Comparison of ENCODE assay signal across 30 mouse cellular contexts in the genomic region with DNA sequence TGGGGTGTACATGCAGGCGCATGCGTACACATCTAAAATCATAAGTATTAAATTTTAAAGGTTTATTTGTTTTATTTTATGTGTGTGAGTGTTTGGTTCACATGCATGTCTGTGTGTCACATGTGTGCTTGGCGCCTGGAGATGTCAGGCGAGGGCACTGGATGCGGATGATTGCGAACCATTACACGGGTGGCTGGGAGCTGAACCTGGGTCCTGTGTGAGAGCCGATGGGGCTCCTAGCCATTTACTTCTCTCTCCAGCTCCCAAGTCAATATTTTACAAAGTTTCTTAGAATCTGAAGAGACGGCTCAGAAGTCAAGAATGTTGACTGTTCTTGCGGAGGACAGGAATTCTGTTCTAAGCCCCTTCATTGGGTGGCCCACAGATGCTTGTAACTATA.
"Had no signal": no experiment of that assay in that cellular context is flagged by ENCODE, and none has a peak within 500 bp of the region (broad histone marks: within the 10 kb centered on the region; RNA-seq: fewer than 3 reads in every experiment).

No protein-coding gene starts in this region.

- H3K4me3 ChIP-seq: limb, embryonic 12.5 days; limb, embryonic 15.5 days; liver, embryonic 12.5 days; liver, embryonic 13.5 days; liver, embryonic 15.5 days; lung, embryonic 15.5 days; megakaryocyte, embryonic 14.5 days; midbrain, embryonic 10.5 days; midbrain, embryonic 12.5 days; midbrain, embryonic 13.5 days; midbrain, embryonic 15.5 days; myocyte; neural tube, embryonic 12.5 days had no signal

- H3K27me3 ChIP-seq: limb, embryonic 12.5 days; limb, embryonic 15.5 days; liver, embryonic 12.5 days; liver, embryonic 13.5 days; liver, embryonic 15.5 days; lung, embryonic 15.5 days; megakaryocyte, embryonic 14.5 days; midbrain, embryonic 12.5 days; midbrain, embryonic 13.5 days; midbrain, embryonic 15.5 days; neural tube, embryonic 12.5 days had no signal

- H3K27ac ChIP-seq: limb, embryonic 15.5 days; liver, embryonic 12.5 days; liver, embryonic 13.5 days; liver, embryonic 14.5 days; liver, embryonic 15.5 days; lung, embryonic 15.5 days; macrophage; midbrain, embryonic 10.5 days; midbrain, embryonic 12.5 days; midbrain, embryonic 13.5 days; midbrain, embryonic 15.5 days; neural tube, embryonic 12.5 days had no signal

- H3K36me3 ChIP-seq: limb, embryonic 12.5 days; limb, embryonic 15.5 days; liver, embryonic 12.5 days; liver, embryonic 13.5 days; liver, embryonic 15.5 days; lung, embryonic 15.5 days; midbrain, embryonic 10.5 days; midbrain, embryonic 12.5 days; midbrain, embryonic 13.5 days; midbrain, embryonic 15.5 days; neural tube, embryonic 12.5 days had no signal

- DNase-seq: left cerebral cortex, postnatal 4 days; liver; liver, embryonic 13.5 days; liver, postnatal 0 days; lung, adult 18-20 months; lung, adult 2 months; lung, embryonic 14.5 days; lung, postnatal 10 days; lung, postnatal 14 days; lung, postnatal 36 days; lung, postnatal 4 days; midbrain, embryonic 14.5 days had no signal

- ATAC-seq: liver, embryonic 12.5 days; liver, postnatal 0 days; lung, postnatal 0 days; midbrain, embryonic 13.5 days; midbrain, embryonic 15.5 days; midbrain, embryonic 16.5 days had no signal

- H3K4me1 ChIP-seq: liver, embryonic 12.5 days; liver, embryonic 13.5 days; liver, embryonic 15.5 days; lung, embryonic 15.5 days; megakaryocyte, embryonic 14.5 days; midbrain, embryonic 10.5 days; midbrain, embryonic 12.5 days had no signal

- H3K9ac ChIP-seq: limb, embryonic 12.5 days; limb, embryonic 15.5 days; liver, embryonic 12.5 days; liver, embryonic 13.5 days; liver, embryonic 14.5 days; liver, embryonic 15.5 days; liver, postnatal 0 days; lung, embryonic 14.5 days; lung, embryonic 15.5 days; midbrain, embryonic 12.5 days; midbrain, embryonic 13.5 days; midbrain, embryonic 15.5 days; neural tube, embryonic 12.5 days had no signal

- H3K4me2 ChIP-seq: limb, embryonic 12.5 days; limb, embryonic 15.5 days; liver, embryonic 11.5 days; liver, embryonic 12.5 days; liver, embryonic 13.5 days; liver, embryonic 15.5 days; lung, embryonic 14.5 days; lung, embryonic 15.5 days; midbrain, embryonic 11.5 days; midbrain, embryonic 12.5 days; midbrain, embryonic 13.5 days; midbrain, embryonic 15.5 days; neural tube, embryonic 12.5 days had no signal

- H3K9me3 ChIP-seq: limb, embryonic 12.5 days; limb, embryonic 15.5 days; liver, embryonic 12.5 days; liver, embryonic 13.5 days; liver, embryonic 15.5 days; lung, embryonic 15.5 days; midbrain, embryonic 10.5 days; midbrain, embryonic 12.5 days; midbrain, embryonic 13.5 days; midbrain, embryonic 15.5 days; neural tube, embryonic 12.5 days had no signal
